Mouse (Mus musculus) midbrain, embryonic 16.5 days (tissue): Measurements from ENCODE around the gene Ankrd63. TPM values are rescaled to one million over a fixed set of nuclear protein-coding genes. Genes with fewer than 3 reads are reported as not detected.

Experiments used
- ATAC-seq: fragments of 200-750 bp; cut with Nextera tagmentation; 2 replicates; pipeline ENCODE4 v1.8.0; 2017; ENCODE audit warnings: moderate TSS enrichment
- H3K27ac ChIP-seq: fragments of 300-500 bp; sonication (generic); 2 replicates; pipeline ENCODE4 v1.5.1; 2014; ENCODE audit warnings: mild to moderate bottlenecking, low read length, mixed read lengths
- H3K27me3 ChIP-seq: fragments of 300-500 bp; sonication (generic); 2 replicates; pipeline ENCODE4 v1.6.1; 2014; ENCODE audit warnings: low read depth, low read length, mixed read lengths; ENCODE audit not compliant: control insufficient read depth, insufficient read depth
- H3K36me3 ChIP-seq: fragments of 300-500 bp; sonication (generic); 2 replicates; pipeline ENCODE4 v1.6.1; 2014; ENCODE audit warnings: mild to moderate bottlenecking, low read length, moderate library complexity, mixed read lengths; ENCODE audit not compliant: control insufficient read depth, insufficient read depth
- H3K4me1 ChIP-seq: fragments of 300-500 bp; sonication (generic); 2 replicates; pipeline ENCODE4 v1.6.1; 2014; ENCODE audit warnings: mild to moderate bottlenecking, low read length, mixed read lengths; ENCODE audit not compliant: control insufficient read depth, insufficient read depth
- H3K4me2 ChIP-seq: fragments of 300-500 bp; sonication (generic); 2 replicates; pipeline ENCODE4 v1.6.1; 2014; ENCODE audit warnings: mild to moderate bottlenecking, low read length, mixed read lengths
- H3K4me3 ChIP-seq: fragments of 300-500 bp; sonication (generic); 2 replicates; pipeline ENCODE4 v1.5.1; 2014; ENCODE audit warnings: low read depth, mild to moderate bottlenecking, low read length, moderate library complexity, mixed read lengths
- H3K9ac ChIP-seq: fragments of 300-500 bp; sonication (generic); 2 replicates; pipeline ENCODE4 v1.6.1; 2014; ENCODE audit warnings: low read depth, low read length, mixed read lengths
- H3K9me3 ChIP-seq: fragments of 300-500 bp; sonication (generic); replicated peaks from 2 replicates; pipeline ENCODE4 v1.6.1; 2014; ENCODE audit warnings: mild to moderate bottlenecking, low read length, mixed read lengths; ENCODE audit not compliant: control insufficient read depth, poor library complexity, severe bottlenecking
- WGBS: fragments of 180-500 bp; shearing (Covaris S2); extraction: QIAGEN DNeasy Blood & Tissue Kit; methylation state at CpG from one replicate; pipeline ENCODE4 v1.1.7; 2014; 5-methylcytosine and 5-hydroxymethylcytosine counted together
- polyA plus RNA-seq: library from polyadenylated mRNA; unstranded; fragments of >200 nt; fragmentation: Nextera tagmentation; extraction: Ambion mirVana; gene quantifications from 2 replicates; pipeline ENCODE4 v1.2.1, GENCODE M21; 2015

Gene Ankrd63
- polyA plus RNA-seq = not detected in 2 replicates

DNA sequence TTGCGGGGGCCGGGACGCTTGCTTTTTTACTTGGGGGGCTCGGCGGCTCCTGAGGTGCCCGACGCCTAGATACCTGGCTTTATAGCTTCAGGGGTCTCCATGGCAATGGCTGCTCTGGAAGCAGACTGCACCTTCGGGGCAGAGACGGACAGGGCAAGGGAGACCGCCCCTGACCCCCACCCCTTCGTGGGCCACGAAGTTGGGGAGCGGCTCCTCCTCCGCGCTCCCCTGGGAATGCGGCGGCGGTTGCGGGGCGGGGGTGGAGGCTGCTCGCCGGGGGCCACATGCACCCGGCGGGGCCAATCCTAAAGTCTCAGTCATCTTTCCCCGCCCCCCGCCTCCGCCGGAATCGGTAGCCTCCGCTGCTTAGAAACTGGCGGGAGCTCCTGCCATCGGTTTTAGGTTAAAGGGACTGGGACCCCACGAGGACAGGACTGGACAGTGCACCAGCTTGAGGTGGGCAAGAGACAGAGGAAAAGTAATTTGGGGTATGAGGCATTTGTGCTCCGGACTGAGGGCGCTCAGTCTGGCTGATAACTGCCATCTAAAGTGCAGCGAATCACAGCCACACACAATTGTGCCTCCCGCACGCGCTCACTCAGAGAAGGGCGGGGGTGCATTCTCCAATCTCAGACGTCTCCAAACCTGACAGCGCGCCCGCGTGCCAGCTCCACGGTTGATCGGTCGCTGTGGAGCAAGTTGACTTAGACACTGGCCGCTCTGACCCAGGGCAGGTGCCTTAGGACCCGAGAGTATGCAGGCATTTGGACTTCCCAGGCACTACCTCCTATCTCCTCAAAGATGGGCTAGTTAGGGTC lies at the start of gene Ankrd63:
TSS of gene Ankrd63 (minus strand) at position 51 of the 818 bp plus-strand sequence.
- Histone ChIP-seq H3K4me1 (peaks cover 32% of the 10 kb centered on the region), H3K36me3 (no peaks in the 10 kb centered on the region), H3K9me3 (no peaks in the 10 kb centered on the region), H3K27ac (no peak within 1 kb of the TSS), H3K4me2 (peak within 1 kb of the TSS; percentile 64), H3K4me3 (peak within 1 kb of the TSS; percentile 39), H3K9ac (peak within 1 kb of the TSS; percentile 48), H3K27me3 (peaks cover 94% of the 10 kb centered on the region)
- no peak for ATAC-seq
- WGBS = under 1% methylated on average over 44 of the region's 50 CpGs

DNA sequence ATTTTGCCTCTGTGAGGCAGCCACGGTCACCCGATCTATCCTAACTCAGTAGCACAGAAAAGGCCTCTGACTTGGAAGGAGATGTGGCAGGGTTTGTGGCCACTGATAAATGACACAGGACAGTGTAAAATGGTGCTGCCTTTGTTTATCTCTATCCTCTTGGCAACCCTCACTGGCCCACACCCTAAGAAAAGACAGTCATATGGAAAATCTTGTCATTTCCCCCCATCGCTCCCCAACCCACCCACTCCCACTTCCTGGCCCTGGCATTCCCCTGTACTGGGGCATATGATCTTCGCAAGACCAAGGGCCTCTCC lies 49.0 kb upstream of the Ankrd63 start:
- H3K4me1 ChIP-seq = peaks cover 20% of the 10 kb centered on the region
- no peak overlapping the region for H3K9ac ChIP-seq
- H3K27me3 ChIP-seq = no peaks in the 10 kb centered on the region
- no peak for ATAC-seq
- no peak overlapping the region for H3K27ac ChIP-seq
- H3K36me3 ChIP-seq = no peaks in the 10 kb centered on the region
- H3K9me3 ChIP-seq = no peaks in the 10 kb centered on the region
- H3K4me2 ChIP-seq = no peak overlapping the region
- 89% methylated on average over 3 of the region's 4 CpGs for WGBS
- no peak overlapping the region for H3K4me3 ChIP-seq

DNA sequence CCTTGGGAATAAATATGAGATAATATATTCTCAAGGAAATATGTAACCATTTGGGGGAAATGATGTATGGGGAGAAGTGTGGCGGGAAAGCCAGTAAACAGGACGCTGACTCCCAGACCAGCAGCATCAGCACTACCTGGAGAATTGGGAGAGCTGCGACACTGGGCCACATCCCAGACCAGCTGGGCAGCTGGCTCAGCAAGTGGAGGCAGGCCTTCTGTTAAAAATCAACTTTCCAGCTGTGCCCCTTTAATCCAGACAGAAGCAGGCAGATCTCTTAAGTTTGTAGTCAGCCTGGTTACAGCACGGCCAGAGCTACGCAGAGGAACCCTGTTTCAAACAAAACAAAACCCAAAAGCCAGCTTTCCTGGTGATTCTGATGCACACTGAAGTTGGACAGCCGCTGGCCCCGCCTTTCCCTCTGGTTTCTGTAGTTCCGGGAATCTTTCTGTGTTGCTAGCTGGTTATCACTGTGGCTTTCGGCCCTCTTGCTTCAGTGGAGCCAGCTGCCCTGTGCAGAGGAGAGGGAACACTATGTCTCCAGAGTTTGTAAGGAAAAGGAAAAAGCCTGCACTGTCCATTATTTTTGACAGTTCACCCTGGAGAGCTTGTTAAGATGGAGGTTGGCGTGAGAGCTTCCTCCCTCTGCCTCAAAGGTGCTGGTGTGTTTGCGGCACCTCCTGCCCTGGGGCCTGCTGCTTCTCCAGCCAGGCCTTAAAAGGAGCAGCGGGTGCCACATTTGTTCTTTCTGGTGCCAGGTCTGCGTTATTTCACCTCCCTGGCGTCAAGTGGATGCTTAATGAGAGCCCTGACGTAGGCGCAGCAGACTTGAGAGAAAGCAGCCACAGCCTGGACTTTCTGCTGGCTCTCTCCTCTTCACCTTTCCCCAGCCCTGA lies 48.4 kb upstream of the Ankrd63 start:
- H3K27ac ChIP-seq = no peak overlapping the region
- H3K9ac ChIP-seq = no peak overlapping the region

DNA sequence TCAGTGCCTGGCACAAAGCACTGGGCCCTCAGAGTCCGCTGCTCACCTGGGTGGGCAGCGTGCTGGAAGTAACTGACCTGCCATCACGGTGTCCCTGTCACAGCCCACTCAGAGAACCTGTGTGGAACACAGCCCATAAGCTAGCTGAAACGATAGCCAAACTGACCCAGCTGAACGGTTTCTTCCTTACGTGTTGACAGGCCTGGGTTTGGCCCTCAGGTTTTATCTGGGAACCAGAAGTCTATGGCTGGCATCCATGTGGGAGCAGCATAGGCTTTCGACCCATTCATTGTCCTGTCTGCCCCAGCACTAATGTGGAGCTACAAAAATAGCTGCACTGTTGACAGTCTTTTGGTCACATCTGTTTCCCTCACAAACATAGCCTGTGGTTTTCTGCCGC lies 46.7 kb upstream of the Ankrd63 start:
- Histone ChIP-seq H3K36me3 (no peaks in the 10 kb centered on the region), H3K4me2 (no peak overlapping the region), H3K9me3 (no peaks in the 10 kb centered on the region), H3K9ac (no peak overlapping the region; the same call in 1 of the 2 replicates), H3K4me1 (peaks cover 26% of the 10 kb centered on the region), H3K27ac (no peak overlapping the region), H3K4me3 (no peak overlapping the region), H3K27me3 (no peaks in the 10 kb centered on the region)
- 75% methylated on average over 8 of the region's 8 CpGs for WGBS
- no peak for ATAC-seq

More for the DNA sequence above, 48.4 kb upstream of the Ankrd63 start:
- 65% methylated on average over 16 of the region's 16 CpGs for WGBS
- H3K36me3 ChIP-seq = no peaks in the 10 kb centered on the region
- H3K27me3 ChIP-seq = no peaks in the 10 kb centered on the region
- H3K4me1 ChIP-seq = peaks cover 23% of the 10 kb centered on the region
- no peak overlapping the region for H3K4me2 ChIP-seq
- no peaks in the 10 kb centered on the region for H3K9me3 ChIP-seq
- ATAC-seq = no peak
- no peak overlapping the region for H3K4me3 ChIP-seq

DNA sequence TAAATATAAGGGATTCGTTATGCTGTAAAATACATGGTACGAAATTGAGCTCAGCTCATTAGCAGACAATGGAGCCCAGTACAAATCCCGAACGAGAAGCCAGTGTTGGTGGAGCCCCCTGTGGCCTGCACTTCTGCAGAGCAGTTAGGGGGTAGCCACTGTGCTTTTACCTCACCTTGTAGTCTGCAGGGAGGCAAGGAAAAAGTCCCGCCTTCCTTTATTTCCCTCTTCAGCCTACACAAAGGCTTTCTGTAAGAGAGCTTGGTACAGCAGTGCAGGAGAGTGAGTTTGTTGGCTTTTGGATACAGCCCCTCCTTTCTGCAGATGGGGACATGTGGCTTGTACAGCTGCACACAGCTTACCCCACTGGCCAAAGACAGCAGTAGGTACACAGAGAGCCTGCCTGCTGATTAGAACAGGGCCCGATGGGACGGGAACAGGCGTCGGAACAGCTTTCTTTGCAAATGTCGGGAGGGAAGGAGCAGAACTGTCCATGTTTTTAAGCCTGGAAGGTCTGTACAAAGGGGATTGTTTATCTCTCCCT lies 45.6 kb upstream of the Ankrd63 start:
- peaks cover 33% of the 10 kb centered on the region for H3K4me1 ChIP-seq
- H3K4me2 ChIP-seq = peak overlapping the region; percentile 17; the same call in 1 of the 2 replicates
- H3K27ac ChIP-seq = no peak overlapping the region
- peak overlapping the region; percentile 3; the same call in 1 of the 2 replicates for H3K9ac ChIP-seq
- no peaks in the 10 kb centered on the region for H3K9me3 ChIP-seq
- ATAC-seq = no peak
- no peaks in the 10 kb centered on the region for H3K27me3 ChIP-seq
- H3K36me3 ChIP-seq = no peaks in the 10 kb centered on the region
- WGBS = 21% methylated on average over 10 of the region's 10 CpGs
- H3K4me3 ChIP-seq = no peak overlapping the region

DNA sequence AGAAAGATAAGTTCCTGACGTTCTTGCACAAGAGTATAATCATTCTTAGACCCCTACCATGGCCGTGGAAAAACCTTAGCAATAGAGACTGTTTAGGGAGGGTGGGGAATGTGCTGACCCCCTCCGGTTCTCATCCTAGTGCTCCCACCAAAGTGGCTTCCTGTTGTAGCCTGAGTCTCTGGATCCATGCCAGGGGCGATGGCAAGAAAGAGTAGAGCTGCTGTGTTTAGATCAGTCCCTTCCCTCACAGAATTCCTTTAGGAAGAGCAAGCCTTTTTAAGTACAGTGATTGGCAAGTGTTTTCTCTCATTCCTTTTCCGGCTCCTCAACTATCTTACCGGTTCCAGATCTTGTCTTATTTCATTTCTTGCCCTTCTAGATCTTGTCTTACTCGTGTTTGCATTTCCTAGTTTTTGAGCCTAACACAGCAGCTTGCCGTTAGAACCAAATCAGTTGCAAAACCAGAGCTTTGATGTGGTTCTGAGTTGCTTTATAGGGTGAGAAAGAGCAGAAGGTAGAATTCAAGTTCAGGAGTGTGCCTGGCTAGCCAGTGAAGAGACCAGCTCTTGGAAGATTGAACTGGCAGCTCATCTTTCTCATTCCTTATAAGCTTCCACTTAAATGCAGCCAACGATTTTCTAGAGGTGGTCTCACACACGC lies 43.7 kb upstream of the Ankrd63 start:
- Histone ChIP-seq H3K9ac (no peak overlapping the region), H3K27me3 (0 out of 2 replicates have a peak, but pooled peaks cover 4% of the 10 kb centered on the region), H3K4me3 (peak overlapping the region; percentile 90), H3K9me3 (no peaks in the 10 kb centered on the region), H3K4me2 (peak overlapping the region; percentile 94), H3K36me3 (no peaks in the 10 kb centered on the region), H3K4me1 (peaks cover 33% of the 10 kb centered on the region), H3K27ac (no peak overlapping the region)
- ATAC-seq = no peak
- 30% methylated on average over 10 of the region's 10 CpGs for WGBS

DNA sequence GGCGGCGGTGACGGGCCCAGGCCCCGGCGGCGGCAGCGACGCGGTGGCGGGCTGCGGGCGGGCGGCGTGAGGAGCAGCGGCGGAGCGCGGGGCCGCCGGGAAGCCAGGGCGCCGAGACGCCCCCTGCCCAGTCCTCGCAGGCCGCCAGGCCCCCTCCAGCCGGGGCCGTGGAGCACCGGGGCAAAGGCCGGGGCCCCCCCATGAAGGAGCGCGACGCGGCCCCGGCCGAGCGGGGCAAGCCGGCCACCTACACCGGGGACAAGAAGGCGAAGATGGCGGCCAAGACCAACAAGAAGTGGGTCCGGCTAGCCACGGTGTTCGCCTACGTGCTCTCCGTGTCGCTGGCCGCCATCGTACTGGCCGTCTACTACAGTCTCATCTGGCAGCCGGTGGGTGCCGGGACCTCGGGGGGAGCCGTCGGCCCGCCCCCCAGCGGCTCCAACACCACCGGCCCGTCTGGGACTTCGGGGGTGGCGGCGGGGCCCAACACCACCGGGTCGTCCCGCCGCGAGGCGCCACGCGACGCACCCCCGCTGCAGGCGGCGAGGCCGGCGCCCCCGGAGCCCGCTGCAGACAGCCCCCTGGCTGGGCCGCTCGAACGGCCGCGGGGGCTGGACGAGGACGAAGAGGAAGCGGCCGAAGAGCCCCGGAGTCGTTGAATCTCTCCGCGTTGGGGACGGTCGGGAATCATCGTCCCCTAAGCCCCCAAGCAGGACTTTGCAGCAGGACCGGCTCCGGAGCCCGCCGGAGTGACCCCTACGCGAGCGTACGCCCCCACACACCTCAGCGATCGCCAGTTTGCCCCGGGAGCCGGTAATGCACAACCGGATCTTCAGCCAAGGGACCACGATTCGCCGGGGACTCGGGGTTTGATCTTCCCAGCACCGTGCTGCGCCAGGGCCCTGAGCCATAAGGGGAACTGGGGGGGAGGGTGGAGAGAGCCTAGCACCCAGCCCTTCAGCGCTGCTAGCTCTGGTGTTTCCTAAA lies 42.4 kb upstream of the Ankrd63 start:
- WGBS = under 1% methylated on average over 101 of the region's 113 CpGs
- Histone ChIP-seq H3K27me3 (peaks cover 4% of the 10 kb centered on the region; the same call in 1 of the 2 replicates), H3K4me1 (peaks cover 33% of the 10 kb centered on the region), H3K9me3 (no peaks in the 10 kb centered on the region), H3K4me2 (peak overlapping the region; percentile 94), H3K4me3 (peak overlapping the region; percentile 90), H3K36me3 (no peaks in the 10 kb centered on the region), H3K27ac (peak overlapping the region; percentile 77), H3K9ac (peak overlapping the region; percentile 95)
- ATAC-seq = peak; percentile 61
